Mouse (Mus musculus): Measurements from ENCODE around the gene Samhd1.
"Not testable (repeated sequence)": the region's sequence is repeated elsewhere in the genome, so short reads cannot be mapped to it uniquely, and the experiment has no call there.

GRCm38 (mm10) chr2:157165312-157166224, 30.5 kb upstream of the Samhd1 start:
- TF ChIP-seq CTCF (IDR thresholded peaks at IDR 0.05; ENCODE audit: low read depth, low read length); POLR2A (IDR thresholded peaks at IDR 0.05; ENCODE audit: borderline replicate concordance, low read depth, low read length): not testable (repeated sequence)

Data from bone marrow macrophage, adult 2 months (primary cell).